18 mouse cellular contexts compared by ENCODE assay signal in genomic region chr7:139451711-139452110, GRCm38 (mm10).
DNase-seq lines count a peak whose midpoint lies in the region; ATAC-seq lines count a peak whose summit lies in the region.
"Had no signal": no experiment of that assay in that cellular context is flagged by ENCODE, and none has a peak within 500 bp of the region (broad histone marks: within the 10 kb centered on the region; RNA-seq: fewer than 3 reads in every experiment).

No protein-coding gene starts in this region.

- H3K9me3 ChIP-seq in heart, embryonic 12.5 days (replicated peaks), result no peaks in the 10 kb centered on the region
- H3K9me3 ChIP-seq in heart, embryonic 16.5 days (replicated peaks; ENCODE audit: control insufficient read depth, low read length), result no peaks in the 10 kb centered on the region
- H3K9me3 ChIP-seq: embryonic facial prominence, embryonic 15.5 days; limb, embryonic 13.5 days; liver, embryonic 13.5 days had no signal

- WGBS in heart, embryonic 12.5 days, result 30% methylated on average over 5 of the region's 5 CpGs
- 42% methylated on average over 5 of the region's 5 CpGs for WGBS in heart, embryonic 16.5 days

- intact Hi-C loops in heart, postnatal 36 days (cut with DNase I), result no loop called here

- H3K4me1 ChIP-seq in heart, embryonic 12.5 days (replicated peaks), result peaks cover 65% of the 10 kb centered on the region
- peaks cover 51% of the 10 kb centered on the region for H3K4me1 ChIP-seq in heart, embryonic 16.5 days (ENCODE audit: control insufficient read depth, insufficient read depth, low read length)
- H3K4me1 ChIP-seq: embryonic facial prominence, embryonic 15.5 days; liver, embryonic 13.5 days had no signal

- peak overlapping the region; percentile 88 for H3K27ac ChIP-seq in heart, embryonic 12.5 days (ENCODE audit: poor library complexity, severe bottlenecking)
- H3K27ac ChIP-seq in heart, embryonic 16.5 days (ENCODE audit: low read length), result peak overlapping the region; percentile 82
- H3K27ac ChIP-seq: embryonic facial prominence, embryonic 15.5 days; kidney, postnatal 0 days; limb, embryonic 13.5 days; liver, embryonic 13.5 days had no signal

- H3K4me2 ChIP-seq in heart, embryonic 12.5 days, result peak overlapping the region; percentile 40
- peak overlapping the region; percentile 18; the same call in 1 of the 2 replicates for H3K4me2 ChIP-seq in heart, embryonic 16.5 days (ENCODE audit: low read depth, low read length)
- H3K4me2 ChIP-seq: embryonic facial prominence, embryonic 15.5 days; limb, embryonic 13.5 days; liver, embryonic 13.5 days; midbrain, embryonic 11.5 days had no signal

- peak; percentile 65 for DNase-seq in cerebellum, adult 11-12 months
- no peak for DNase-seq in cerebellum, adult 9-10 months
- DNase-seq in heart, postnatal 36 days, result no peak
- DNase-seq in lung, postnatal 10 days, result peak; percentile 33
- DNase-seq in retina, postnatal 1 day, result no peak
- DNase-seq in thymus, adult 18-20 months, result no peak
- DNase-seq: adrenal gland, postnatal 10 days; kidney, adult 11 months; liver, embryonic 13.5 days had no signal

- H3K4me3 ChIP-seq in heart, embryonic 12.5 days, result no peak overlapping the region
- H3K4me3 ChIP-seq in heart, embryonic 16.5 days (ENCODE audit: low read length), result no peak overlapping the region
- H3K4me3 ChIP-seq: embryonic facial prominence, embryonic 15.5 days; limb, embryonic 13.5 days; liver, embryonic 13.5 days had no signal

- 0 out of 2 replicates have a peak overlapping the region, but pooled peaks have one; percentile 4 for H3K9ac ChIP-seq in heart, embryonic 12.5 days
- peak overlapping the region; percentile 8; the same call in 1 of the 2 replicates for H3K9ac ChIP-seq in heart, embryonic 16.5 days (ENCODE audit: low read length)
- H3K9ac ChIP-seq: embryonic facial prominence, embryonic 15.5 days; limb, embryonic 13.5 days; liver, embryonic 13.5 days had no signal

- peaks cover 7% of the 10 kb centered on the region; the same call in 1 of the 2 replicates for H3K36me3 ChIP-seq in heart, embryonic 12.5 days
- H3K36me3 ChIP-seq in heart, embryonic 16.5 days (ENCODE audit: control insufficient read depth, insufficient read depth), result no peaks in the 10 kb centered on the region
- H3K36me3 ChIP-seq: embryonic facial prominence, embryonic 15.5 days; limb, embryonic 13.5 days; liver, embryonic 13.5 days had no signal

- no peaks in the 10 kb centered on the region for H3K27me3 ChIP-seq in heart, embryonic 12.5 days (replicated peaks)
- H3K27me3 ChIP-seq in heart, embryonic 16.5 days (ENCODE audit: control insufficient read depth, insufficient read depth, low read length), result no peaks in the 10 kb centered on the region
- H3K27me3 ChIP-seq: embryonic facial prominence, embryonic 15.5 days; limb, embryonic 13.5 days; liver, embryonic 13.5 days; Patski had no signal

- peak; percentile 26; the same call in 1 of the 2 replicates for ATAC-seq in heart, embryonic 12.5 days (ENCODE audit: insufficient number of reproducible peaks, low FRiP score)
- peak; percentile 21; the same call in 1 of the 2 replicates for ATAC-seq in heart, embryonic 16.5 days (replicated peaks; ENCODE audit: extremely low read depth, insufficient read depth, low FRiP score)
- ATAC-seq: CD4-positive, CD25-positive, alpha-beta regulatory T cell, adult 4 months; forebrain, embryonic 16.5 days; Patski had no signal

Comparison
In these comparisons a context has a peak if more than half of its experiments do, and no peak if none do; other contexts are left out.
1. DNase-seq: peak in cerebellum, adult 11-12 months (single experiment) and lung, postnatal 10 days (single experiment); none in cerebellum, adult 9-10 months (single experiment), heart, postnatal 36 days (0 of 2), retina, postnatal 1 day (single experiment) and thymus, adult 18-20 months (0 of 2).